Mouse (Mus musculus) bone marrow, adult 2 months (tissue): Measurements from ENCODE around the gene Npw. TPM values are rescaled to one million over a fixed set of nuclear protein-coding genes. Genes with fewer than 3 reads are reported as not detected.
"Not testable (repeated sequence)": the region's sequence is repeated elsewhere in the genome, so short reads cannot be mapped to it uniquely, and the experiment has no call there.

Experiments
- H3K27ac ChIP-seq: fragments of 200-500 bp; 2 replicates; pipeline ENCODE4 v1.5.1; 2012; ENCODE audit warnings: low read depth, mild to moderate bottlenecking, control low read depth, inconsistent platforms, low read length; ENCODE audit not compliant: control insufficient read depth, poor library complexity, insufficient read depth
- H3K4me1 ChIP-seq: fragments of 200-500 bp; 2 replicates; pipeline ENCODE4 v1.6.1; 2011; ENCODE audit warnings: low read length; ENCODE audit not compliant: control insufficient read depth, insufficient read depth
- H3K4me3 ChIP-seq: fragments of 200-500 bp; replicated peaks from 2 replicates; pipeline ENCODE3; 2011; ENCODE audit warnings: mild to moderate bottlenecking, low read depth, low read length, control low read depth; ENCODE audit not compliant: control insufficient read depth
- CTCF ChIP-seq: fragments of 200-500 bp; IDR thresholded peaks from 2 replicates; pipeline ENCODE4 v1.5.1; 2011; ENCODE audit warnings: low read length, control low read depth; ENCODE audit not compliant: control insufficient read depth, insufficient read depth
- POLR2A ChIP-seq: fragments of 200-500 bp; IDR thresholded peaks from 2 replicates; pipeline ENCODE4 v1.6.1; 2011; ENCODE audit warnings: low read depth, mild to moderate bottlenecking, control low read depth, low read length, borderline replicate concordance; ENCODE audit not compliant: control insufficient read depth
- WGBS: fragments of 180-500 bp; shearing (Covaris S2); methylation state at CpG from one replicate; pipeline ENCODE4 v1.1.7; 2018; 5-methylcytosine and 5-hydroxymethylcytosine counted together
- polyA plus RNA-seq: library from polyadenylated mRNA; stranded (reverse); fragments of >200 nt; gene quantifications from 2 replicates; pipeline ENCODE4 v1.2.4, GENCODE M21; 2011; ENCODE audit warnings: low replicate concordance; ENCODE audit not compliant: missing spikeins, insufficient read depth, insufficient read length

Npw gene
- polyA plus RNA-seq, 1 experiment, result not detected

DNA sequence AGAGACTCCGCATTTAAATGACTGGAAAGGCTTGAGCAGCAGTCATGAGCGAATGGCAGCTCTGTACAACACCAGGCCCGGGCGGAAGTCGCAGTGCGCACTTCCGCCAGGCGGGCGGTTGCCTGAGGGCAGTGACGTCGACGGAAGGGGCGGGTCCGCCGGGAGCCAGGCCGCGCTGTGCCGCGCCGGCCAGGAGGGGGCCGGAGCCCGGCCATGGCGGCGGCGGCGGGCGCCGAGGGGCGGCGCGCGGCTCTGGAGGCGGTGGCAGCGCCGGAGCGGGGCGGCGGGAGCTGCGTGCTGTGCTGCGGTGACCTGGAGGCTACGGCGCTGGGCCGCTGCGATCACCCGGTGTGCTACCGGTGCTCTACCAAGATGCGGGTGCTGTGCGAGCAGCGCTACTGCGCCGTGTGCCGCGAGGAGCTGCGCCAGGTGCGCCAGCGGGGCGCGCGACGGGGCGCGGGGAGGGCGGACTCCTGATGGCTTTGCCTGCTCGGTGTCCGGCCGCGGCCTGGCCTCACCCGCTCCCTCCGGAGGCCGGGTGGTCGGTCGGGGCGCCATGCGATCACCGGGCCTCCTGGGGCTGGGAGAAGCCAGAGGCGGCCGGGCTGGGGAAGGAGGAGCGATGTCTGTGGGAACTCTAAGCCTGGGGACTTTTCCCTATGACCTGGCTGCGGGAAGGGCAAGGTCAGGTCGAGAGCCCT lies 11.4 kb upstream of the Npw start, which contains the start of gene Zfp598:
Zfp598 (plus strand) TSS at position 143 of the 701 bp plus-strand sequence.
- under 1% methylated on average over 79 of the region's 80 CpGs for WGBS
- Histone ChIP-seq H3K4me3 (peak within 1 kb of the TSS; percentile 94), H3K4me1 (peaks cover 2% of the 10 kb centered on the region), H3K27ac (peak within 1 kb of the TSS; percentile 79)
- TF ChIP-seq CTCF (no peak), POLR2A (no peak; the same call in 1 of the 2 replicates)

DNA sequence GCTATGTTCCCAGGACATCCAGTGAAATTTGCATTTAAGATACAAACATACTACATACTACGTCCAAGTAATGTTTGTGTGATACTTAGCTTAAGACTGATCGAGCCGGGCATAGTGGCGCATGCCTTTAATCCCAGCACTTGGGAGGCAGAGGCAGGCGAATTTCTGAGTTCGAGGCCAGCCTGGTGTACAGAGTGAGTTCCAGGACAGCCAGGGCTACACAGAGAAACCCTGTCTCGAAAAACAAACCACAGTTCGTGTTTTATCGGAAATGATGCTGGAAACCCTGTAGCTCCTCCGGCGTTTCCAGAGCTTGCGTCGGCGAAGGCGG lies 10.9 kb upstream of the Npw start:
- Histone ChIP-seq H3K27ac (peak overlapping the region; percentile 79), H3K4me3 (peak overlapping the region; percentile 61)
- WGBS, result 7% methylated on average over 15 of the region's 15 CpGs
- not testable (repeated sequence) for H3K4me1 ChIP-seq

DNA sequence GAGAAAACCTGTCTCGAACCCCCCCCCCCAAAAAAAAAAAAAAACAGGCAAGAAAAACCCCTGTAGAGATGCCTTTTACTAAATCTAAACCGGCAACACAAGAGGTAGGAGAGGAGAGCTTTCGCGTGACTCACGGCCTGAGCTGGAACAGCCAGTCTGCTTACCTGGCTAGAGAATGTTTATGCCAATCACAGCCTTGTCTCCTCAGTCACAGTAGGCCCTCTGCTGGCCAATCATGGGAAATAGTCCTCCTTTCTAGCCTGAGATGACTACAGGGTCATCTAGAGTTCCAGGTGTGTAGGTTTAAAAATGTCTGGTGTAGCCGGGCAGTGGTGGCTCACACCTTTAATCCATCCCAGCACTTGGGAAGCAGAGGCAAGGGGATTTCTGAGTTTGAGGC lies 9.2 kb upstream of the Npw start:
- TF ChIP-seq CTCF, result peak; percentile 43; the same call in 1 of the 2 replicates
- TF ChIP-seq POLR2A, result no peak

DNA sequence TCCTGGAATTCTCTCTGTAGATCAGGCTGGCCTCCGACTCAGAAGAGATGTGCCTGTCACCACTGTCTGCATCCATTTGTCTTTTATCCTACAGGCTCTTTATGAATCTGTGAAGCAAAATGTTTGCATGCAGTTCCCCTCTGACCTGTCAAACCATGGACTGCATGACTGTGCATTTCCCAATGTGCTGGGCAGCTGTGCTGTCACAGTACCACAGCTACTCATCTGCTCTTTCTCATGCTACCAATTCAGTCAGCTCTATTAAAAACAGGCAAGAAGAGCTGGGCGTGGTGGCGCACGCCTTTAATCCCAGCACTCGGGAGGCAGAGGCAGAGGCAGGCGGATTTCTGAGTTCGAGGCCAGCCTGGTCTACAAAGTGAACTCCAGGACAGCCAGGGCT lies 8.8 kb upstream of the Npw start:
- not testable (repeated sequence) for H3K4me3 ChIP-seq, H3K27ac ChIP-seq
- WGBS, result 66% methylated on average over 7 of the region's 7 CpGs

More for the DNA sequence above, 9.2 kb upstream of the Npw start:
- no peak overlapping the region for H3K27ac ChIP-seq
- H3K4me3 ChIP-seq, result no peak overlapping the region
- H3K4me1 ChIP-seq, result peaks cover 2% of the 10 kb centered on the region
- WGBS, result 17% methylated on average over 6 of the region's 6 CpGs

DNA sequence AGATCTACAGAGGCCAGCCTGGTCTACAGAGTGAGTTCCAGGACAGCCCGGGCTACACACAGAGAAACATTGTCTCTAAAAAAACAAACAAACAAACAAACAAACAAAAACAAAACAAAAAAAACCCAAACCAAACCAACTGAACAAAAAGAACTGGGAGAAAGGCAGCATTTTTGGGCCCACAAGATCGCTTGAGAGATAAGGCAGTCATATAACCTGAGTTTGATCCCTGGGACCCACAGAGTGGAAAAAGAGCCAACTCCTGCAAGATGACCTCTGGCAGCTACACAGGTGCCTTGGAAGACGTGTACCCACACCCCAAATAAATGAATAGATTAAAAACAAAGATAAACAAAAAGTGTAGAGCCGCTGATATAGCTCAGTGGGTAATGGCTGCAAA lies 3.3 kb downstream of the Npw start:
- H3K4me1 ChIP-seq, result no peaks in the 10 kb centered on the region; the same call in 1 of the 2 replicates
- no peak overlapping the region for H3K4me3 ChIP-seq
- H3K27ac ChIP-seq, result no peak overlapping the region
- TF ChIP-seq POLR2A (no peak), CTCF (no peak)
- WGBS, result 79% methylated on average over 4 of the region's 4 CpGs

More for the DNA sequence above, 8.8 kb upstream of the Npw start:
- H3K4me1 ChIP-seq, result not testable (repeated sequence)

DNA sequence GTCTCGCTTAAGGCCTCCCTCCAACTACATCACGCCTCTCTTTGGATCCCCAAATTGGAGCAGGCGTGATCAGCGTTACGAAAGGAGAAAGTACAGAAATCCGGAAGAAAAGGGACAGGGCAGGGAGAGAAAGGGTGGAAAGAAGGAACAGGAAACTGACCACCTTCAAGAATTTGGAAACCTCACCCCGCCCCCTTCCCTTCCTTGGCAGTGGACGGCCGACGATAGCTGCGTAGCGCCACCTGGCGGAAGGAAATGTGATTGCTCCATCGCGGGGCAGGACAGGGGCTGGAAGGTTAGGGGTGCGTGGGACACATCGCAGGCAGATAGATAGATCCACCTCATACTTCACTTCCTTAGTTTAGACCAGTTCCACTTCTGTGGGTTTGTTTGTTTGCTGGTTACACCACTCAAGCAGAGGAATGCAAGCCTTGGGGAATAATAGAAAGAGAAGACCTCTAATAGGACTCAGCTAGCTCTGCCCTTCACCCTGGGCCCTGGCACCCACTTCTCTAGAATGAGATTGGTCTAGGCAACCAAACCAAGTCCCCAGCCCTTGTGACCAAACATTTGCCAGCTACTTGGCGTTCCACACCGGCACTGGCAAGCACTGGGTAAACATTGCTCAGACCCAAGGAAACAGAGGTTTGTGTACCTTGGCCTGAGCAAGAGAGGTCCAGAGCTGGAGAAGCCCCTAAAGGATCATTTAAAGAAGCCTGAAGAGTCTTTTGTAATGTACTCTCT lies 4.1 kb downstream of the Npw start:
- WGBS, result 7% methylated on average over 19 of the region's 19 CpGs
- H3K4me3 ChIP-seq, result peak overlapping the region; percentile 33
- TF ChIP-seq CTCF (peak; percentile 97), POLR2A (peak; percentile 41; the same call in 1 of the 2 replicates)
- H3K27ac ChIP-seq, result no peak overlapping the region
- no peaks in the 10 kb centered on the region; the same call in 1 of the 2 replicates for H3K4me1 ChIP-seq

DNA sequence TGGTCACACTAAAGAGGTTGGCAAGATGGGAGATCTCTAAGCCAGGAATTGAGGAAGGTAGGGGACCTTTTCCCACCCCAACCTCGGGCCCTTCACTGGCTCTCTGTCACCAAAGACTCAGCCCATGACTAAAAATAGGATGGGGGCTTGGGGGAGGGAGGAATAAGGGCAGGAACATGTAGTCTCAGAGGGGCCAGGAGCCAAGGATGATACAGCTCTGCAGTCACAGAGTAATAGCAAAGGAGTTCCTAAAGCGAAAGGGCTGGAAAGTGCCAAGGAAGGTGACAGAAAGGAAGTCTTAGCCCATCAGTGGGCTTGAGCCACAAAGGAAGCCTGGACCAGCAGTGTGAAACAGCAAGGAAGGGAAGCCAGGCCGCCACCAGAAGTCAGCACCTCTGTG lies 6.4 kb downstream of the Npw start:
- WGBS, result 21% methylated on average over 3 of the region's 3 CpGs
- no peak overlapping the region for H3K4me3 ChIP-seq
- no peak for TF ChIP-seq POLR2A
- no peak for TF ChIP-seq CTCF
- no peaks in the 10 kb centered on the region; the same call in 1 of the 2 replicates for H3K4me1 ChIP-seq
- H3K27ac ChIP-seq, result no peak overlapping the region

DNA sequence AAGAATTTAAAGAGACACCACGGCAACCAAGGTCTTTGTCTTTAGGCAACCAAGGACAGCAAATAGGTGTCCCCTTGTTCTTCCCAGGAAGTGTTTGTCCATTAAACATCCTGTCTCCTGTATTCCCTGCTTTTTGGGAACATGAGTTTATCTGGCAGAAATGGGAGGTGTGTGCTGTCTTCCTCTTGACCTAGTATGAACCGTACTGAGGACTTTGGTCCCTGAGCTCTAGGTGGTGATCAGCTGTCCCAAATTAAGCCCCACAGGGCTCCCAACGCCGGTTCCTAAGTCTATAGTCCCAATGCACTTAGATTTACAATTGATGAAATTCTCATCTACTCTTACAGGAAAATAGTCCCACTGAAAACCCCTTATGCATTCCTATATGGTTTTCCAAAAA lies 7.5 kb downstream of the Npw start:
- WGBS, result 78% methylated on average over 4 of the region's 4 CpGs
- TF ChIP-seq CTCF (no peak), POLR2A (no peak)
- no peak overlapping the region for H3K27ac ChIP-seq
- H3K4me3 ChIP-seq, result no peak overlapping the region
- H3K4me1 ChIP-seq, result no peaks in the 10 kb centered on the region; the same call in 1 of the 2 replicates

DNA sequence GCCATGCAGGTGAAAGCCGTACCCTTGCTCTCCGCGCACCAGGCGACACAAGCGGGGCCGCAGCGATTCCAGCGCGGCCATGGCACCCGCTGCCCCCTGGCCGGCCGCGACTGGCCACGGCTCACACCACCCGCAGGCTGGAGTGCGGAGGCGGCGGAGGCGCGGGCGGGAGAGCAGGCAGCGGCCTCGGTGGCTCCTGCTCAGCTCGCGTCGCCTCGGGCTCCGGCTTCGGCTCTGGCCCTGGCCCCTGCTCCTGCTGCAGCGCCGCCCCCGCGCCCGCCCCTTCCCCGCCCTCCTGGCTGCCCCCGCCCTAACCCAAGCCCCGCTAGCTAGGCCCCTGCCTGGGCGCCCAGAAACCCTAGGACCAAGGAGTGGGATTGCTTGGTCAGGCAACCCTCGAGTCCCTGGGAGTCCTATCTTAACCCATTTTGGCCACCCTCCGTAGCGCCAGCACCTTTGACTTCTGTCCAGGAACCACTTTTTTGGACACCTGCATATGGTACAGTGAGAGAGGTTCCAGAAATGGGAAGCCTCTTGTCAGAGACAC lies 8.1 kb downstream of the Npw start, which contains the start of gene Slc9a3r2:
Slc9a3r2 (minus strand) TSS at position 258 of the 547 bp plus-strand sequence.
- peak within 1 kb of the TSS; percentile 48 for H3K4me3 ChIP-seq
- H3K27ac ChIP-seq, result peak within 1 kb of the TSS; percentile 58
- H3K4me1 ChIP-seq, result no peaks in the 10 kb centered on the region; the same call in 1 of the 2 replicates
- WGBS, result under 1% methylated on average over 41 of the region's 41 CpGs
- TF ChIP-seq POLR2A (no peak), CTCF (no peak)
